Mouse (Mus musculus) left cerebral cortex, postnatal 36 days (tissue): ENCODE measurements around the gene Commd1. TPM values are rescaled to one million over a fixed set of nuclear protein-coding genes. Genes with fewer than 3 reads are reported as not detected.

ENCODE experiments used
- DNase-seq, 2 experiments: peaks; one replicate each; pipeline ENCODE4 v3.0.0; 2021 to 2022; ENCODE audit warnings: low spot score in 2 of 2, mixed read lengths in 1 of 2
- intact Hi-C: fragments of 180-260 bp; cut with DNase I; formaldehyde crosslinking; loops from one replicate; pipeline ENCODE4 v1.15.1; 2025
- total RNA-seq, 2 experiments: library from RNA; stranded (reverse); gene quantifications; 2 replicates each; pipeline ENCODE4 v1.2.3; 2021

Commd1 gene
- total RNA-seq, 2 experiments from 2014 or later, result 38.8 to 44.6 TPM

GRCm38 (mm10) chr11:22871628-22872306 is 110.4 kb downstream of the Commd1 start:
- no peak for DNase-seq
- intact Hi-C loops, result no loop called here

GRCm38 (mm10) chr11:22868582-22868981 is 113.6 kb downstream of the Commd1 start:
- DNase-seq, result no peak
- intact Hi-C loops, result no loop called here

- no peak for DNase-seq
- intact Hi-C loops, result no loop called here
Observed at GRCm38 (mm10) chr11:22867691-22868090, 114.5 kb downstream of the Commd1 start.

GRCm38 (mm10) chr11:22865635-22866246 is 116.4 kb downstream of the Commd1 start:
- intact Hi-C loops, result no loop called here
- no peak for DNase-seq

- DNase-seq, result no peak
- intact Hi-C loops, result no loop called here
Observed at GRCm38 (mm10) chr11:22864305-22865060, 117.7 kb downstream of the Commd1 start.

GRCm38 (mm10) chr11:22863581-22863980 is 118.6 kb downstream of the Commd1 start:
- no peak for DNase-seq
- intact Hi-C loops, result no loop called here

GRCm38 (mm10) chr11:22861315-22861714 is 120.9 kb downstream of the Commd1 start:
- no peak for DNase-seq
- intact Hi-C loops, result no loop called here

GRCm38 (mm10) chr11:22860335-22861227 is 121.6 kb downstream of the Commd1 start, which contains the start of gene B3gnt2:
Gene B3gnt2 (minus strand): TSS chr11:22860961.
- intact Hi-C loops, result no loop called here
- DNase-seq, result no peak

GRCm38 (mm10) chr11:22859633-22860334 is 122.4 kb downstream of the Commd1 start:
- peak; percentile 83 to 87 for DNase-seq
- intact Hi-C loops, result loop anchor here (5.0 kb wide), 1 partner anchor 98 kb away; no protein-coding TSS in a partner anchor

GRCm38 (mm10) chr11:22859301-22859632 is 122.9 kb downstream of the Commd1 start:
- intact Hi-C loops, result loop anchor here (5.0 kb wide), 1 partner anchor 98 kb away; no protein-coding TSS in a partner anchor
- DNase-seq, result no peak

GRCm38 (mm10) chr11:22858441-22859300 is 123.5 kb downstream of the Commd1 start:
- DNase-seq, result peak; percentile 21 to 28
- intact Hi-C loops, result loop anchor here (5.0 kb wide), 1 partner anchor 99 kb away; no protein-coding TSS in a partner anchor

GRCm38 (mm10) chr11:22857705-22858440 is 124.3 kb downstream of the Commd1 start:
- DNase-seq, result no peak
- intact Hi-C loops, result loop anchor here (5.0 kb wide), 1 partner anchor 99 kb away; no protein-coding TSS in a partner anchor

GRCm38 (mm10) chr11:22857106-22857704 is 125.0 kb downstream of the Commd1 start:
- DNase-seq, result no peak
- intact Hi-C loops, result loop anchor here (5.0 kb wide), 1 partner anchor 100 kb away; no protein-coding TSS in a partner anchor

GRCm38 (mm10) chr11:22856371-22856965 is 125.7 kb downstream of the Commd1 start:
- DNase-seq, result no peak
- intact Hi-C loops, result loop anchor here (5.0 kb wide), 1 partner anchor 101 kb away; no protein-coding TSS in a partner anchor

GRCm38 (mm10) chr11:22854571-22854970 is 127.6 kb downstream of the Commd1 start:
- no peak for DNase-seq
- intact Hi-C loops, result loop anchor here (5.0 kb wide), 1 partner anchor 222 kb away; no protein-coding TSS in a partner anchor

GRCm38 (mm10) chr11:22853477-22854157 is 128.6 kb downstream of the Commd1 start:
- DNase-seq, result no peak
- intact Hi-C loops, result loop anchor here (5.0 kb wide), 1 partner anchor 221 kb away; no protein-coding TSS in a partner anchor
